Comparison of ENCODE assay signal across 20 mouse cellular contexts in genomic region chr3:123810018-123810942, GRCm38 (mm10).
A peak's percentile ranks its signal among the peaks of the same experiment; 100 is the strongest.
DNase-seq lines count a peak whose midpoint lies in the region; ATAC-seq lines count a peak whose summit lies in the region.
"Had no signal": no experiment of that assay in that cellular context is flagged by ENCODE, and none has a peak within 500 bp of the region (broad histone marks: within the 10 kb centered on the region; RNA-seq: fewer than 3 reads in every experiment).

No protein-coding gene starts in this region.

- H3K4me2 ChIP-seq in hindbrain, embryonic 13.5 days, result no peak overlapping the region
- no peak overlapping the region for H3K4me2 ChIP-seq in midbrain, embryonic 13.5 days (replicated peaks)
- H3K4me2 ChIP-seq: embryonic facial prominence, embryonic 13.5 days had no signal

- H3K9ac ChIP-seq in hindbrain, embryonic 13.5 days, result no peak overlapping the region
- no peak overlapping the region for H3K9ac ChIP-seq in midbrain, embryonic 13.5 days (replicated peaks)
- H3K9ac ChIP-seq: embryonic facial prominence, embryonic 13.5 days had no signal

- H3K4me3 ChIP-seq in hindbrain, embryonic 13.5 days, result no peak overlapping the region
- H3K4me3 ChIP-seq in midbrain, embryonic 13.5 days (replicated peaks), result no peak overlapping the region
- H3K4me3 ChIP-seq: embryonic facial prominence, embryonic 13.5 days; gastrocnemius, adult 2 months had no signal

- WGBS in hindbrain, embryonic 13.5 days, result 40% methylated on average over 10 of the region's 10 CpGs
- 28% methylated on average over 10 of the region's 10 CpGs for WGBS in midbrain, embryonic 13.5 days

- peak overlapping the region; percentile 27 for H3K27ac ChIP-seq in hindbrain, embryonic 13.5 days
- peak overlapping the region; percentile 44; the same call in 1 of the 2 replicates for H3K27ac ChIP-seq in midbrain, embryonic 13.5 days
- H3K27ac ChIP-seq: embryonic facial prominence, embryonic 13.5 days; gastrocnemius, adult 2 months had no signal

- peak; percentile 18 for DNase-seq in embryo, embryonic 10 days (ENCODE audit: low spot score)
- no peak for DNase-seq in embryo, embryonic 9.5 days (ENCODE audit: extremely low spot score)
- peak; percentile 10 for DNase-seq in R1 (ENCODE audit: low read depth, low spot score)
- DNase-seq in layer of hippocampus, postnatal 14 days (ENCODE audit: low spot score in 2 of 2), result no peak
- DNase-seq in gastrocnemius, postnatal 10 days, result no peak
- DNase-seq: adrenal gland, adult 8-10 months; cerebellum, adult 11 months; cerebellum, postnatal 36 days; gastrocnemius, adult 2 months; heart, adult 18-20 months; kidney, adult 11 months; kidney, postnatal 10 days; lung, postnatal 14 days; thymus, postnatal 36 days had no signal

- ATAC-seq in hindbrain, embryonic 13.5 days (ENCODE audit: low FRiP score), result peak; percentile 67
- ATAC-seq in midbrain, embryonic 13.5 days, result peak; percentile 82
- no peak for ATAC-seq in frontal cortex, adult (ENCODE audit: low TSS enrichment)
- ATAC-seq: CD4-positive, CD25-positive, alpha-beta regulatory T cell, adult 4 months had no signal

- 0 out of 2 replicates have a peak, but pooled peaks cover 6% of the 10 kb centered on the region for H3K4me1 ChIP-seq in hindbrain, embryonic 13.5 days (replicated peaks)
- peaks cover 26% of the 10 kb centered on the region for H3K4me1 ChIP-seq in midbrain, embryonic 13.5 days (replicated peaks)
- H3K4me1 ChIP-seq: embryonic facial prominence, embryonic 13.5 days had no signal

- no peaks in the 10 kb centered on the region for H3K27me3 ChIP-seq in hindbrain, embryonic 13.5 days
- H3K27me3 ChIP-seq in midbrain, embryonic 13.5 days, result no peaks in the 10 kb centered on the region
- H3K27me3 ChIP-seq: embryonic facial prominence, embryonic 13.5 days had no signal

- H3K36me3 ChIP-seq in hindbrain, embryonic 13.5 days, result no peaks in the 10 kb centered on the region
- no peaks in the 10 kb centered on the region for H3K36me3 ChIP-seq in midbrain, embryonic 13.5 days
- H3K36me3 ChIP-seq: embryonic facial prominence, embryonic 13.5 days; G1E had no signal

- no peaks in the 10 kb centered on the region for H3K9me3 ChIP-seq in hindbrain, embryonic 13.5 days
- H3K9me3 ChIP-seq in midbrain, embryonic 13.5 days, result no peaks in the 10 kb centered on the region
- H3K9me3 ChIP-seq: embryonic facial prominence, embryonic 13.5 days had no signal

Comparison
In these comparisons a context has a peak if more than half of its experiments do, and no peak if none do; other contexts are left out.
1. DNase-seq: peak in embryo, embryonic 10 days (single experiment) and R1 (single experiment); none in embryo, embryonic 9.5 days (single experiment), layer of hippocampus, postnatal 14 days (0 of 2) and gastrocnemius, postnatal 10 days (single experiment).